Mouse (Mus musculus) liver, postnatal 0 days (tissue): ENCODE results near the gene Nek6.

Experiments
- CTCF ChIP-seq: sonication (generic); IDR thresholded peaks from 2 replicates; pipeline ENCODE4 v1.5.1; 2016; ENCODE audit warnings: antibody characterized with exemption, low read depth
- EP300 ChIP-seq: IDR thresholded peaks from 2 replicates; pipeline ENCODE4 v1.6.1; 2016; ENCODE audit warnings: antibody characterized with exemption, low read depth, mild to moderate bottlenecking

GRCm38 (mm10) chr2:38510120-38510519 lies 1.3 kb upstream of the Nek6 start:
- TF ChIP-seq CTCF (peak; percentile 21; the same call in 1 of the 2 replicates), EP300 (no peak)
